Mouse (Mus musculus): ENCODE measurements around the gene Kcnn4.

DNA sequence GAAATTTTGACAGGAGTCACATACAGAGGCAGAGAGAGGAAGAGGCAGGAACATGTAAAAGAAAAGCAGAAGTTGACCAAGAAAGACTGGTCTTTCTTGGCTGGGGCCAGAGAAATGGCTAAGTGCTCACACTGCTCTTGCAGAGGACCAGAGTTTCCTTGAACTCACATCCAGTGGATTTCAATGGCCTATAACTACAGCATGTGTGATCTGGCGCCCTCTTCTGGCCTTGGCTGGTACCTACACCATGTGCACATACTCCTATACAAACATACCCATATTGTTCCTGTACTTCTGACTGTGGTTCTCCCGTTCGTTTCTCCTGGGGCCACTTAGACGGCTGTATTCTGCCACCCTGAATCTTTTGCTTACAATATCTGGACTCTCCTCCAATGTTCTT, 9.1 kb upstream of the Kcnn4 start:
- TF ChIP-seq CTCF (IDR thresholded peaks at IDR 0.05; ENCODE audit: low read depth) (peak; percentile 63), EP300 (IDR thresholded peaks at IDR 0.05; ENCODE audit: low read depth) (no peak)

Data from liver, embryonic 14.5 days (tissue).